Mouse (Mus musculus): ENCODE data around the gene Prpf18. TPM values are rescaled to one million over a fixed set of nuclear protein-coding genes. Genes with fewer than 3 reads are reported as not detected.
"Not testable (repeated sequence)": the region's sequence is repeated elsewhere in the genome, so short reads cannot be mapped to it uniquely, and the experiment has no call there.

The Prpf18 gene
- polyA plus RNA-seq, 1 experiment = 17.8 TPM

- no peak overlapping the region for H3K4me3 ChIP-seq (ENCODE audit: insufficient read depth, low read depth, low read length)
- H3K4me1 ChIP-seq (ENCODE audit: control insufficient read depth, insufficient read depth, insufficient read length, low read length) = no peaks in the 10 kb centered on the region
- H3K27ac ChIP-seq (replicated peaks; ENCODE audit: low read depth, low read length) = 0 out of 2 replicates have a peak overlapping the region, but pooled peaks have one; percentile 5
These were observed 30.4 kb downstream of the Prpf18 start for GRCm38 (mm10) chr2:4621471-4621985.

- Histone ChIP-seq H3K4me1 (ENCODE audit: control insufficient read depth, insufficient read depth, insufficient read length, low read length) (no peaks in the 10 kb centered on the region), H3K4me3 (ENCODE audit: insufficient read depth, low read depth, low read length) (no peak overlapping the region), H3K27ac (replicated peaks; ENCODE audit: low read depth, low read length) (0 out of 2 replicates have a peak overlapping the region, but pooled peaks have one; percentile 5)
These were observed 31.1 kb downstream of the Prpf18 start for GRCm38 (mm10) chr2:4620640-4621401.

- Histone ChIP-seq H3K27ac (replicated peaks; ENCODE audit: low read depth, low read length) (no peak overlapping the region), H3K4me3 (ENCODE audit: insufficient read depth, low read depth, low read length) (no peak overlapping the region), H3K4me1 (ENCODE audit: control insufficient read depth, insufficient read depth, insufficient read length, low read length) (no peaks in the 10 kb centered on the region)
These were observed 31.9 kb downstream of the Prpf18 start for GRCm38 (mm10) chr2:4619893-4620593.

- H3K27ac ChIP-seq (replicated peaks; ENCODE audit: low read depth, low read length); H3K4me1 ChIP-seq (ENCODE audit: control insufficient read depth, insufficient read depth, insufficient read length, low read length); H3K4me3 ChIP-seq (ENCODE audit: insufficient read depth, low read depth, low read length): not testable (repeated sequence)
These were observed 32.8 kb downstream of the Prpf18 start for GRCm38 (mm10) chr2:4619126-4619525.

GRCm38 (mm10) chr2:4616995-4617394, 34.9 kb downstream of the Prpf18 start:
- H3K27ac ChIP-seq (replicated peaks; ENCODE audit: low read depth, low read length) = no peak overlapping the region
- H3K4me1 ChIP-seq (ENCODE audit: control insufficient read depth, insufficient read depth, insufficient read length, low read length) = no peaks in the 10 kb centered on the region
- H3K4me3 ChIP-seq (ENCODE audit: insufficient read depth, low read depth, low read length) = no peak overlapping the region

- Histone ChIP-seq H3K27ac (replicated peaks; ENCODE audit: low read depth, low read length) (no peak overlapping the region), H3K4me1 (ENCODE audit: control insufficient read depth, insufficient read depth, insufficient read length, low read length) (no peaks in the 10 kb centered on the region; the same call in 1 of the 2 replicates)
These were observed 36.8 kb downstream of the Prpf18 start for GRCm38 (mm10) chr2:4615014-4615546.

GRCm38 (mm10) chr2:4614276-4614929, 37.5 kb downstream of the Prpf18 start:
- not testable (repeated sequence) for H3K4me1 ChIP-seq (ENCODE audit: control insufficient read depth, insufficient read depth, insufficient read length, low read length); H3K27ac ChIP-seq (replicated peaks; ENCODE audit: low read depth, low read length); H3K4me3 ChIP-seq (ENCODE audit: insufficient read depth, low read depth, low read length)

More at GRCm38 (mm10) chr2:4615014-4615546, 36.8 kb downstream of the Prpf18 start:
- no peak overlapping the region for H3K4me3 ChIP-seq (ENCODE audit: insufficient read depth, low read depth, low read length)

- no peak overlapping the region for H3K4me3 ChIP-seq (ENCODE audit: insufficient read depth, low read depth, low read length)
- no peak overlapping the region for H3K27ac ChIP-seq (replicated peaks; ENCODE audit: low read depth, low read length)
- no peaks in the 10 kb centered on the region; the same call in 1 of the 2 replicates for H3K4me1 ChIP-seq (ENCODE audit: control insufficient read depth, insufficient read depth, insufficient read length, low read length)
These were observed 40.2 kb downstream of the Prpf18 start for GRCm38 (mm10) chr2:4611704-4612103.

- Histone ChIP-seq H3K4me1 (ENCODE audit: control insufficient read depth, insufficient read depth, insufficient read length, low read length) (no peaks in the 10 kb centered on the region; the same call in 1 of the 2 replicates), H3K4me3 (ENCODE audit: insufficient read depth, low read depth, low read length) (no peak overlapping the region), H3K27ac (replicated peaks; ENCODE audit: low read depth, low read length) (no peak overlapping the region)
These were observed 40.6 kb downstream of the Prpf18 start for GRCm38 (mm10) chr2:4611295-4611694.

GRCm38 (mm10) chr2:4609433-4609832, 42.5 kb downstream of the Prpf18 start:
- Histone ChIP-seq H3K4me1 (ENCODE audit: control insufficient read depth, insufficient read depth, insufficient read length, low read length) (no peaks in the 10 kb centered on the region; the same call in 1 of the 2 replicates), H3K27ac (replicated peaks; ENCODE audit: low read depth, low read length) (no peak overlapping the region), H3K4me3 (ENCODE audit: insufficient read depth, low read depth, low read length) (no peak overlapping the region)

- H3K4me3 ChIP-seq (ENCODE audit: insufficient read depth, low read depth, low read length) = no peak overlapping the region
- H3K27ac ChIP-seq (replicated peaks; ENCODE audit: low read depth, low read length) = no peak overlapping the region
- H3K4me1 ChIP-seq (ENCODE audit: control insufficient read depth, insufficient read depth, insufficient read length, low read length) = no peaks in the 10 kb centered on the region; the same call in 1 of the 2 replicates
These were observed 43.7 kb downstream of the Prpf18 start for GRCm38 (mm10) chr2:4608253-4608652.

GRCm38 (mm10) chr2:4606559-4606958, 45.4 kb downstream of the Prpf18 start:
- Histone ChIP-seq H3K27ac (replicated peaks; ENCODE audit: low read depth, low read length) (no peak overlapping the region), H3K4me1 (ENCODE audit: control insufficient read depth, insufficient read depth, insufficient read length, low read length) (no peaks in the 10 kb centered on the region; the same call in 1 of the 2 replicates), H3K4me3 (ENCODE audit: insufficient read depth, low read depth, low read length) (no peak overlapping the region)

GRCm38 (mm10) chr2:4603361-4603945, 48.5 kb downstream of the Prpf18 start:
- Histone ChIP-seq H3K27ac (replicated peaks; ENCODE audit: low read depth, low read length) (no peak overlapping the region), H3K4me3 (ENCODE audit: insufficient read depth, low read depth, low read length) (no peak overlapping the region), H3K4me1 (ENCODE audit: control insufficient read depth, insufficient read depth, insufficient read length, low read length) (no peaks in the 10 kb centered on the region)

GRCm38 (mm10) chr2:4601034-4601890, 50.7 kb downstream of the Prpf18 start:
- Histone ChIP-seq H3K4me3 (ENCODE audit: insufficient read depth, low read depth, low read length) (no peak overlapping the region), H3K4me1 (ENCODE audit: control insufficient read depth, insufficient read depth, insufficient read length, low read length) (no peaks in the 10 kb centered on the region), H3K27ac (replicated peaks; ENCODE audit: low read depth, low read length) (no peak overlapping the region)
